Comparison of ENCODE assay signal across 14 mouse cellular contexts in the genomic region with DNA sequence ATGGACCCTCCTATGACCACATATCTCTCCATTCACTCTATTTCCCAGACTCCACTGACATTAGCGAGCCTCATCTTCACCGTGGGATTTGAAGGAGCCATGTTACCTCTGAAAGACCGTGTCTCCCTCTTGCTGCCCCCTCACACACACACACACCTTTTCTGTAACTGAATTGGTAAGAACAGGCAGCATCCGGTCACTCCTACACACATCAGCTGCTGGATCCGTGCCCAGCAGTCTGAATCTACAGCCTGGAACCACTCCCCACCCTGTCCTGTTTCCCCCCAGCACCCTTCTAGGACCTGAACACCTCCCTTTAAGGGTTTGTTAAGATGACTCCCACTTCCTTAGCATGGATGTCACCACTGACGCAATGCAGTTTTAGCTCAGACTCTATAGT.
DNase-seq lines count a peak whose midpoint lies in the region; ATAC-seq and TF ChIP-seq lines count a peak whose summit lies in the region.
"Had no signal": no experiment of that assay in that cellular context is flagged by ENCODE, and none has a peak within 500 bp of the region (broad histone marks: within the 10 kb centered on the region; RNA-seq: fewer than 3 reads in every experiment).

No protein-coding gene starts in this region.

- H3K4me2 ChIP-seq in kidney, embryonic 15.5 days, result no peak overlapping the region
- no peak overlapping the region for H3K4me2 ChIP-seq in midbrain, embryonic 11.5 days
- no peak overlapping the region for H3K4me2 ChIP-seq in midbrain, embryonic 16.5 days (ENCODE audit: low read length)
- H3K4me2 ChIP-seq in stomach, embryonic 16.5 days (ENCODE audit: low read depth, low read length), result no peak overlapping the region
- H3K4me2 ChIP-seq: hindbrain, embryonic 12.5 days had no signal

- H3K9ac ChIP-seq in kidney, embryonic 15.5 days, result no peak overlapping the region
- H3K9ac ChIP-seq in midbrain, embryonic 11.5 days (ENCODE audit: low read length), result no peak overlapping the region
- H3K9ac ChIP-seq in midbrain, embryonic 16.5 days (ENCODE audit: low read depth, low read length), result no peak overlapping the region
- H3K9ac ChIP-seq in stomach, embryonic 16.5 days (ENCODE audit: low read length), result no peak overlapping the region
- H3K9ac ChIP-seq: hindbrain, embryonic 12.5 days; liver, embryonic 14.5 days had no signal

- DNase-seq in kidney, adult 2 months, result no peak
- peak; percentile 60 for DNase-seq in midbrain, embryonic 11.5 days (ENCODE audit: low spot score, missing footprints)
- peak; percentile 34 to 52 for DNase-seq in kidney, postnatal 25 days
- DNase-seq in embryo, embryonic 10 days (ENCODE audit: low spot score), result no peak
- DNase-seq: cerebellum, postnatal 10 days; gastrocnemius, adult 2 months; retina, postnatal 1 day had no signal

- H3K9me3 ChIP-seq in kidney, embryonic 15.5 days (replicated peaks), result no peaks in the 10 kb centered on the region
- no peaks in the 10 kb centered on the region for H3K9me3 ChIP-seq in midbrain, embryonic 11.5 days (ENCODE audit: control insufficient read depth, low read length)
- H3K9me3 ChIP-seq in midbrain, embryonic 16.5 days (replicated peaks; ENCODE audit: control insufficient read depth, low read length, poor library complexity, severe bottlenecking), result no peaks in the 10 kb centered on the region
- H3K9me3 ChIP-seq in stomach, embryonic 16.5 days (replicated peaks; ENCODE audit: control insufficient read depth, low read length), result no peaks in the 10 kb centered on the region
- H3K9me3 ChIP-seq: hindbrain, embryonic 12.5 days; midbrain, embryonic 10.5 days had no signal

- 40% methylated on average over 6 of the region's 6 CpGs for WGBS in kidney, embryonic 15.5 days
- 40% methylated on average over 6 of the region's 6 CpGs for WGBS in kidney, adult 2 months
- WGBS in midbrain, embryonic 11.5 days, result 90% methylated on average over 6 of the region's 6 CpGs
- WGBS in midbrain, embryonic 16.5 days, result 82% methylated on average over 6 of the region's 6 CpGs
- 49% methylated on average over 6 of the region's 6 CpGs for WGBS in stomach, embryonic 16.5 days

- no peak for TF ChIP-seq POLR2A in kidney, adult 2 months (IDR thresholded peaks at IDR 0.05; ENCODE audit: low read depth, low read length)

- no peak for ATAC-seq in kidney, embryonic 15.5 days (replicated peaks; ENCODE audit: low FRiP score)
- no peak for ATAC-seq in midbrain, embryonic 11.5 days (ENCODE audit: low FRiP score)
- no peak for ATAC-seq in midbrain, embryonic 16.5 days
- no peak; the same call in 1 of the 2 replicates for ATAC-seq in stomach, embryonic 16.5 days (ENCODE audit: insufficient read depth, low FRiP score)

- H3K36me3 ChIP-seq in kidney, embryonic 15.5 days, result no peaks in the 10 kb centered on the region
- H3K36me3 ChIP-seq in kidney, adult 2 months (ENCODE audit: control insufficient read depth, insufficient read depth, low read length), result no peaks in the 10 kb centered on the region
- no peaks in the 10 kb centered on the region for H3K36me3 ChIP-seq in midbrain, embryonic 11.5 days (ENCODE audit: control insufficient read depth, insufficient read depth, low read length)
- H3K36me3 ChIP-seq in midbrain, embryonic 16.5 days (ENCODE audit: control insufficient read depth, insufficient read depth, low read length), result no peaks in the 10 kb centered on the region
- H3K36me3 ChIP-seq in stomach, embryonic 16.5 days (ENCODE audit: control insufficient read depth, insufficient read depth, low read length), result no peaks in the 10 kb centered on the region
- H3K36me3 ChIP-seq: hindbrain, embryonic 12.5 days; midbrain, embryonic 10.5 days had no signal

- 0 out of 2 replicates have a peak overlapping the region, but pooled peaks have one; percentile 22 for H3K27ac ChIP-seq in kidney, embryonic 15.5 days
- H3K27ac ChIP-seq in kidney, adult 2 months (ENCODE audit: insufficient read depth, low read depth, low read length), result no peak overlapping the region
- H3K27ac ChIP-seq in midbrain, embryonic 11.5 days (ENCODE audit: low read depth, low read length), result no peak overlapping the region
- H3K27ac ChIP-seq in midbrain, embryonic 16.5 days (ENCODE audit: low read length), result no peak overlapping the region
- H3K27ac ChIP-seq in stomach, embryonic 16.5 days (ENCODE audit: low read length), result peak overlapping the region; percentile 30; the same call in 1 of the 2 replicates
- H3K27ac ChIP-seq: gastrocnemius, adult 2 months; hindbrain, embryonic 12.5 days; layer of hippocampus, adult 2 months; liver, embryonic 14.5 days; midbrain, embryonic 10.5 days had no signal

- H3K4me1 ChIP-seq in kidney, embryonic 15.5 days, result peaks cover 20% of the 10 kb centered on the region
- no peaks in the 10 kb centered on the region for H3K4me1 ChIP-seq in kidney, adult 2 months (ENCODE audit: control insufficient read depth, insufficient read depth, low read length)
- 0 out of 2 replicates have a peak, but pooled peaks cover 3% of the 10 kb centered on the region for H3K4me1 ChIP-seq in midbrain, embryonic 11.5 days (ENCODE audit: control insufficient read depth, insufficient read depth, low read length)
- H3K4me1 ChIP-seq in midbrain, embryonic 16.5 days (ENCODE audit: control insufficient read depth, insufficient read depth, low read length), result peaks cover 3% of the 10 kb centered on the region; the same call in 1 of the 2 replicates
- 0 out of 2 replicates have a peak, but pooled peaks cover 2% of the 10 kb centered on the region for H3K4me1 ChIP-seq in stomach, embryonic 16.5 days (ENCODE audit: control insufficient read depth, insufficient read depth, low read length)

- TF ChIP-seq CTCF in kidney, adult 2 months (conservative IDR thresholded peaks at IDR 0.05; ENCODE audit: insufficient read depth, insufficient read length, low read depth, low read length), result no peak

- H3K4me3 ChIP-seq in kidney, embryonic 15.5 days (replicated peaks), result no peak overlapping the region
- no peak overlapping the region for H3K4me3 ChIP-seq in kidney, adult 2 months (ENCODE audit: insufficient read depth, low read depth, low read length)
- no peak overlapping the region for H3K4me3 ChIP-seq in midbrain, embryonic 11.5 days (ENCODE audit: low read depth, low read length)
- H3K4me3 ChIP-seq in midbrain, embryonic 16.5 days (ENCODE audit: low read depth, low read length), result no peak overlapping the region
- H3K4me3 ChIP-seq in stomach, embryonic 16.5 days (replicated peaks; ENCODE audit: low read length), result no peak overlapping the region
- H3K4me3 ChIP-seq: gastrocnemius, adult 2 months; hindbrain, embryonic 12.5 days; layer of hippocampus, adult 2 months; midbrain, embryonic 10.5 days had no signal

- H3K27me3 ChIP-seq in kidney, embryonic 15.5 days, result 0 out of 2 replicates have a peak, but pooled peaks cover 7% of the 10 kb centered on the region
- no peaks in the 10 kb centered on the region for H3K27me3 ChIP-seq in kidney, adult 2 months (replicated peaks; ENCODE audit: control insufficient read depth, insufficient read depth, low read length)
- no peaks in the 10 kb centered on the region for H3K27me3 ChIP-seq in midbrain, embryonic 11.5 days (ENCODE audit: control insufficient read depth, insufficient read depth, low read length)
- H3K27me3 ChIP-seq in midbrain, embryonic 16.5 days (ENCODE audit: control insufficient read depth, insufficient read depth, low read depth, low read length), result no peaks in the 10 kb centered on the region
- no peaks in the 10 kb centered on the region for H3K27me3 ChIP-seq in stomach, embryonic 16.5 days (ENCODE audit: control insufficient read depth, insufficient read depth, low read length)
- H3K27me3 ChIP-seq: hindbrain, embryonic 12.5 days had no signal

Comparison
In these comparisons a context has a peak if more than half of its experiments do, and no peak if none do; other contexts are left out.
1. H3K27ac ChIP-seq: peak in kidney, embryonic 15.5 days (single experiment) and stomach, embryonic 16.5 days (single experiment); none in kidney, adult 2 months (single experiment), midbrain, embryonic 11.5 days (single experiment) and midbrain, embryonic 16.5 days (single experiment).
2. DNase-seq: peak in midbrain, embryonic 11.5 days (single experiment) and kidney, postnatal 25 days (2 of 2); none in kidney, adult 2 months (single experiment) and embryo, embryonic 10 days (single experiment).